Mouse (Mus musculus): Measurements from ENCODE around the gene Hist1h1b. TPM values are rescaled to one million over a fixed set of nuclear protein-coding genes. Genes with fewer than 3 reads are reported as not detected.

The Hist1h1b gene
- total RNA-seq, 1 experiment, result 849 TPM

DNA sequence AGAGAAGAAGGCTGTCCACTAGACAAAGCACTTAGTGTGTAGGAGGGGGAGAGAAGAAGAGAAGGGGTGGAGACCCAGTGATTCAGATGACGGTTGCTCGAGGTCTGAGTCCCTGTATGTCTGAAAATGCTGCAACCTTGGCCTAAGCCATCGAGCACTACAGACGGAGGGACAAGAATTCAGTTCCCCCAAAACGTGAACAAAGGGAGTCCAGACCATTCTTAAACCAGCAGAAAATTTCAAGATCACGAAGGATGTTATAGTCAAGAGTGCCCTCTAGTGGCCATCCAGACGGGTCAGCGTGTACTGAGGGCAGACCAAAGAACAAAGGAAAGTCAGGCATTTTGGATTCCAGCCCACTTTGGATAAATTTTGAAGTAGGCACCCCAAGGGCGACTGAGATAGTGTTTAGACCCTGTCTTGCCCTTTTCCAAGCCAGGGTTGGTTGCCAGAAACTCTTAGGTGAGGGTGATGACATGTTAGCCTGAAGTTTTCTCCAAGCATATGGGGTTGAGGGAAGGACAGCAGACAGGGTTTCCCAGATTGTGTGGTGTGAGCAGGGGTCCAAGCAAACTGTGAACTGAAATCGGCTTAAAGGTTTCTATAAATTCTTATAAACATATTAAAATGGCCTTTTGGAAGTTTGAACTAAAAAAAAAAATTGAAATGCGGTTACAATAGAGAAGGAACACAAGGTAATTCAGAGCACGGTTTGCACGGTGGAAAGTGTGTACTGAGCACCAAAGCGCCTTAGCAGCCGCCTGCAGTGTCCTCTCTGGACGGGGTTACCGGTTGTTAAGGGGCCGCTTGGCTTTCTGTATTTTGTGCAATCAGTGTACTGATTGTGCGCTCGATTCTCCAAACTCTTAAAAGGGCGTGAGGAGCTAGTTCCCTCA lies 46.2 kb downstream of the Hist1h1b start:
- Histone ChIP-seq H3K9ac (ENCODE audit: insufficient read depth, low read depth, low read length, poor library complexity, severe bottlenecking) (peak overlapping the region; percentile 84), H3K4me3 (ENCODE audit: insufficient read depth in 1 of 2, low read depth in 1 of 2, low read length in 2 of 2, poor library complexity in 1 of 2, severe bottlenecking in 1 of 2) (peak overlapping the region; percentile 1 to 42; a peak in 3 of 4 replicates), H3K4me1 (ENCODE audit: control insufficient read depth in 2 of 2, insufficient read depth in 2 of 2, low read length in 2 of 2, poor library complexity in 1 of 2) (peaks cover 0 to 2% of the 10 kb centered on the region in 2 experiments; a peak in 1 of 4 replicates), H3K27ac (ENCODE audit: insufficient read depth, low read depth, low read length, poor library complexity, severe bottlenecking) (peak overlapping the region; percentile 71; the same call in 1 of the 2 replicates), H3K9me3 (ENCODE audit: control insufficient read depth, insufficient read depth, low read depth, low read length) (peaks cover under 1% of the 10 kb centered on the region; the same call in 1 of the 2 replicates), H3K36me3 (ENCODE audit: control insufficient read depth, insufficient read depth, low read length, poor library complexity, severe bottlenecking) (no peaks in the 10 kb centered on the region)
- no peak for DNase-seq (ENCODE audit: low read depth, low spot score)
- in situ Hi-C loops (cut with MboI; ENCODE audit: low sequenced_read_pairs in 2 of 2, unreplicated experiment in 2 of 2), result loop anchor here (10.0 to 25.0 kb wide), 3 partner anchors 301 to 1828 kb away; partner anchors contain the start of genes Hist1h1d (in 2 of the 2), Hist1h2ad (in 2 of the 2), Hist1h2ae (in 2 of the 2) and Hist1h2ah (in 2 of the 2)
- TF ChIP-seq CHD2 (IDR thresholded peaks at IDR 0.05; ENCODE audit: low read depth, low read length), result no peak
- 0 out of 2 replicates have a peak, but pooled peaks have one; percentile 11 for TF ChIP-seq HCFC1 (IDR thresholded peaks at IDR 0.05; ENCODE audit: borderline replicate concordance, insufficient read depth, low read length)
- TF ChIP-seq MAFK (IDR thresholded peaks at IDR 0.05; ENCODE audit: insufficient read depth, low read depth, low read length), result no peak
- no peak for TF ChIP-seq ZC3H11A (IDR thresholded peaks at IDR 0.05; ENCODE audit: borderline replicate concordance, low read depth, low read length)
- TF ChIP-seq ZNF384 (IDR thresholded peaks at IDR 0.05; ENCODE audit: low read depth, low read length), result no peak

DNA sequence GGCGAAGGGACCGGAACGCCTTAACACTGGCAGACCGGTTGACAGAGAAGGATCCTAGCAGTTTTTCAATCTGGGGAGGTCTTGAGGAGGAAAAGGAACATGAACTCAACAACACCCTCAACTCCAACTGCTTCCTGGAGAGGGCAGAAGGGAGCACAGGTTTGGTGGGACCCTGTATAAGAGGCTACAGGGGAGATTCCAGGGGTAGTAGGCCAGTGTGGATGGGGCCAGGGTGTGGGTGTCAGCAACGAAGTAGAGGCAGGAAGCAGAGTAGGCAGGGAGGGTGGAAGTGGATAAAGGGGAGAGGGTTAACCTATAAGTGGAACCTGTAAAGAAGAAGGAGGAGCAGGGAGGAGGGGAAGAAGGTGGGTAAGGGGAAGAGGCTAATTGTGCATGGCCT lies 47.0 kb downstream of the Hist1h1b start:
- Histone ChIP-seq H3K4me1 (ENCODE audit: control insufficient read depth in 2 of 2, insufficient read depth in 2 of 2, low read length in 2 of 2, poor library complexity in 1 of 2) (peaks cover 0 to 2% of the 10 kb centered on the region in 2 experiments; a peak in 1 of 4 replicates), H3K4me3 (ENCODE audit: insufficient read depth in 1 of 2, low read depth in 1 of 2, low read length in 2 of 2, poor library complexity in 1 of 2, severe bottlenecking in 1 of 2) (no peak overlapping the region), H3K36me3 (ENCODE audit: control insufficient read depth, insufficient read depth, low read length, poor library complexity, severe bottlenecking) (no peaks in the 10 kb centered on the region), H3K9me3 (ENCODE audit: control insufficient read depth, insufficient read depth, low read depth, low read length) (peaks cover 3% of the 10 kb centered on the region; the same call in 1 of the 2 replicates), H3K27ac (ENCODE audit: insufficient read depth, low read depth, low read length, poor library complexity, severe bottlenecking) (no peak overlapping the region), H3K9ac (ENCODE audit: insufficient read depth, low read depth, low read length, poor library complexity, severe bottlenecking) (no peak overlapping the region)
- no peak for TF ChIP-seq ZC3H11A (IDR thresholded peaks at IDR 0.05; ENCODE audit: borderline replicate concordance, low read depth, low read length)
- no peak for TF ChIP-seq HCFC1 (IDR thresholded peaks at IDR 0.05; ENCODE audit: borderline replicate concordance, insufficient read depth, low read length)
- TF ChIP-seq MAFK (IDR thresholded peaks at IDR 0.05; ENCODE audit: insufficient read depth, low read depth, low read length), result no peak
- no peak for TF ChIP-seq ZNF384 (IDR thresholded peaks at IDR 0.05; ENCODE audit: low read depth, low read length)
- TF ChIP-seq CHD2 (IDR thresholded peaks at IDR 0.05; ENCODE audit: low read depth, low read length), result no peak
- in situ Hi-C loops (cut with MboI; ENCODE audit: low sequenced_read_pairs in 2 of 2, unreplicated experiment in 2 of 2), result loop anchor here (10.0 to 25.0 kb wide), 3 partner anchors 301 to 1829 kb away; partner anchors contain the start of genes Hist1h1d (in 2 of the 2), Hist1h2ad (in 2 of the 2), Hist1h2ae (in 2 of the 2) and Hist1h2ah (in 2 of the 2)
- no peak for DNase-seq (ENCODE audit: low read depth, low spot score)

Other genes starting within 250 kb of the Hist1h1b start
- gene Zkscan8, start 249.5 kb downstream of the Hist1h1b start, total RNA-seq (2012; rRNA removed), result 9.2 and 16.1 TPM in 2 replicates
- not detected in 2 replicates for gene Olfr1366, start 237.8 kb downstream of the Hist1h1b start, total RNA-seq (2012; rRNA removed)
- not detected in 2 replicates for gene Olfr1535, start 220.7 kb downstream of the Hist1h1b start, total RNA-seq (2012; rRNA removed)
- not detected in 2 replicates for gene Olfr1364, start 198.9 kb downstream of the Hist1h1b start, total RNA-seq (2012; rRNA removed)
- gene Olfr1362, start 166.6 kb downstream of the Hist1h1b start, total RNA-seq (2012; rRNA removed), result not detected in 2 replicates
- 0.13 TPM in 1 of 2 replicates, not detected in the other for gene Olfr11, start 138.1 kb downstream of the Hist1h1b start, total RNA-seq (2012; rRNA removed)
- not detected in 2 replicates for gene Olfr1361, start 117.2 kb downstream of the Hist1h1b start, total RNA-seq (2012; rRNA removed)
- gene Olfr1360, start 103.2 kb downstream of the Hist1h1b start, total RNA-seq (2012; rRNA removed), result not detected in 2 replicates
- not detected in 2 replicates for gene Olfr1359, start 82.5 kb downstream of the Hist1h1b start, total RNA-seq (2012; rRNA removed)
- 1,275 and 1,694 TPM in 2 replicates for gene Hist1h2bl, start 64.5 kb downstream of the Hist1h1b start, total RNA-seq (2012; rRNA removed)
- gene Hist1h2ai, start 64.2 kb downstream of the Hist1h1b start, total RNA-seq (2012; rRNA removed), result 1,685 and 2,304 TPM in 2 replicates
- 2,227 and 2,394 TPM in 2 replicates for gene Hist1h3h, start 63.0 kb downstream of the Hist1h1b start, total RNA-seq (2012; rRNA removed)
- 468 and 757 TPM in 2 replicates for gene Hist1h2bm, start 58.6 kb downstream of the Hist1h1b start, total RNA-seq (2012; rRNA removed)
- 158 and 260 TPM in 2 replicates for gene Hist1h4j, start 45.6 kb downstream of the Hist1h1b start, total RNA-seq (2012; rRNA removed)
- gene Hist1h4k, start 30.1 kb downstream of the Hist1h1b start, total RNA-seq (2012; rRNA removed), result 2,674 and 2,766 TPM in 2 replicates
- 1,029 and 1,218 TPM in 2 replicates for gene Hist1h2ak, start 26.8 kb downstream of the Hist1h1b start, total RNA-seq (2012; rRNA removed)
- 306 and 496 TPM in 2 replicates for gene Hist1h2bn, start 26.5 kb downstream of the Hist1h1b start, total RNA-seq (2012; rRNA removed)
- 874 and 1,089 TPM in 2 replicates for gene Hist1h3i, start 2.7 kb upstream of the Hist1h1b start, total RNA-seq (2012; rRNA removed)
- 657 and 889 TPM in 2 replicates for gene Hist1h2an, start 6.6 kb upstream of the Hist1h1b start, total RNA-seq (2012; rRNA removed)
- gene Hist1h2bp, start 6.8 kb upstream of the Hist1h1b start, total RNA-seq (2012; rRNA removed), result 634 and 879 TPM in 2 replicates
- 1,775 and 2,433 TPM in 2 replicates for gene Hist1h2bq, start 29.6 kb upstream of the Hist1h1b start, total RNA-seq (2012; rRNA removed)
- gene Hist1h2ao, start 29.8 kb upstream of the Hist1h1b start, total RNA-seq (2012; rRNA removed), result 669 TPM in 1 of 2 replicates, not detected in the other
- gene Hist1h4m, start 31.1 kb upstream of the Hist1h1b start, total RNA-seq (2012; rRNA removed), result 9.8 and 22.8 TPM in 2 replicates
- gene Hist1h4n, start 51.6 kb upstream of the Hist1h1b start, total RNA-seq (2012; rRNA removed), result 2,365 and 3,405 TPM in 2 replicates
- 3,404 and 3,578 TPM in 2 replicates for gene Hist1h2ap, start 52.9 kb upstream of the Hist1h1b start, total RNA-seq (2012; rRNA removed)
- 1,712 and 2,111 TPM in 2 replicates for gene Hist1h2br, start 53.1 kb upstream of the Hist1h1b start, total RNA-seq (2012; rRNA removed)
- 5.4 and 6.2 TPM in 2 replicates for gene Zfp184, start 164.5 kb upstream of the Hist1h1b start, total RNA-seq (2012; rRNA removed)
- 0.26 and 0.31 TPM in 2 replicates for gene Pom121l2, start 200.6 kb upstream of the Hist1h1b start, total RNA-seq (2012; rRNA removed)
- 2.6 and 2.9 TPM in 2 replicates for gene Prss16, start 229.1 kb upstream of the Hist1h1b start, total RNA-seq (2012; rRNA removed)